Mouse (Mus musculus): ENCODE measurements at regions not wholly inside any gene's neighbourhood (a gene's known extent, or its start where the extent isn't known, plus 50 kb on each side); places are given as distances from the start of the nearest gene placed in this dataset.

- Histone ChIP-seq H3K27me3 (ENCODE audit: control insufficient read depth in 1 of 2, insufficient read depth in 2 of 2, low read length in 2 of 2) (no peaks in the 10 kb centered on the region), H3K9me3 (replicated peaks; ENCODE audit: insufficient read depth, low read length) (no peaks in the 10 kb centered on the region), H3K27ac (ENCODE audit: control insufficient read depth, low read depth, low read length) (no peak overlapping the region), H3K79me2 (ENCODE audit: control insufficient read depth, insufficient read depth, low read length, poor library complexity) (no peaks in the 10 kb centered on the region), H3K4me3 (ENCODE audit: control insufficient read depth in 1 of 2, insufficient read depth in 1 of 2, low read depth in 2 of 2, low read length in 2 of 2) (no peak overlapping the region), H3K9ac (ENCODE audit: control insufficient read depth, low read depth, low read length, poor library complexity, severe bottlenecking) (no peak overlapping the region), H3K4me1 (ENCODE audit: control insufficient read depth in 1 of 2, insufficient read depth in 2 of 2, low read length in 2 of 2) (no peaks in the 10 kb centered on the region), H3K36me3 (ENCODE audit: control insufficient read depth in 1 of 2, insufficient read depth in 2 of 2, low read length in 2 of 2) (no peaks in the 10 kb centered on the region)
- DNase-seq (ENCODE audit: low read depth, low spot score): no peak
- TF ChIP-seq MXI1 (IDR thresholded peaks at IDR 0.05; ENCODE audit: low read depth, low read length): no peak
- TF ChIP-seq ZKSCAN1 (IDR thresholded peaks at IDR 0.05; ENCODE audit: low read depth, low read length): no peak
- TF ChIP-seq CTCF (IDR thresholded peaks at IDR 0.05 in 2 of 3, conservative IDR thresholded peaks at IDR 0.05 in 1 of 3; ENCODE audit: control insufficient read depth in 1 of 3, insufficient read depth in 1 of 3, low read depth in 2 of 3, low read length in 3 of 3, poor library complexity in 1 of 3, severe bottlenecking in 1 of 3): no peak
- TF ChIP-seq GABPA (IDR thresholded peaks at IDR 0.05; ENCODE audit: low read depth, low read length): no peak
- TF ChIP-seq BHLHE40 (IDR thresholded peaks at IDR 0.05; ENCODE audit: borderline replicate concordance, low read depth, low read length): no peak
Measured at GRCm38 (mm10) chr8:115444519-115444918, 263.1 kb downstream of the Maf start.

- TF ChIP-seq RAD21 (IDR thresholded peaks at IDR 0.05; ENCODE audit: low read depth, low read length) (no peak), ZNF384 (IDR thresholded peaks at IDR 0.05; ENCODE audit: low read depth, low read length) (no peak)
- H3K36me3 ChIP-seq (ENCODE audit: control insufficient read depth in 1 of 2, insufficient read depth in 2 of 2, low read length in 2 of 2): no peaks in the 10 kb centered on the region
- no peaks in the 10 kb centered on the region for H3K79me2 ChIP-seq (ENCODE audit: control insufficient read depth, insufficient read depth, low read length, poor library complexity)
- no peak for DNase-seq (ENCODE audit: low read depth, low spot score)
- H3K4me3 ChIP-seq (ENCODE audit: control insufficient read depth in 1 of 2, insufficient read depth in 1 of 2, low read depth in 2 of 2, low read length in 2 of 2): no peak overlapping the region
- no peaks in the 10 kb centered on the region for H3K4me1 ChIP-seq (ENCODE audit: control insufficient read depth in 1 of 2, insufficient read depth in 2 of 2, low read length in 2 of 2)
- H3K9ac ChIP-seq (ENCODE audit: control insufficient read depth, low read depth, low read length, poor library complexity, severe bottlenecking): no peak overlapping the region
- H3K9me3 ChIP-seq (replicated peaks; ENCODE audit: insufficient read depth, low read length): no peaks in the 10 kb centered on the region
- H3K27ac ChIP-seq (ENCODE audit: control insufficient read depth, low read depth, low read length): no peak overlapping the region
- H3K27me3 ChIP-seq (ENCODE audit: control insufficient read depth in 1 of 2, insufficient read depth in 2 of 2, low read length in 2 of 2): no peaks in the 10 kb centered on the region
Measured at GRCm38 (mm10) chr8:115441943-115442550, 265.5 kb downstream of the Maf start.

- Histone ChIP-seq H3K9ac (ENCODE audit: control insufficient read depth, low read depth, low read length, poor library complexity, severe bottlenecking) (no peak overlapping the region), H3K4me3 (ENCODE audit: control insufficient read depth in 1 of 2, insufficient read depth in 1 of 2, low read depth in 2 of 2, low read length in 2 of 2) (no peak overlapping the region), H3K27ac (ENCODE audit: control insufficient read depth, low read depth, low read length) (no peak overlapping the region), H3K9me3 (replicated peaks; ENCODE audit: insufficient read depth, low read length) (no peaks in the 10 kb centered on the region), H3K4me1 (ENCODE audit: control insufficient read depth in 1 of 2, insufficient read depth in 2 of 2, low read length in 2 of 2) (no peaks in the 10 kb centered on the region), H3K27me3 (ENCODE audit: control insufficient read depth in 1 of 2, insufficient read depth in 2 of 2, low read length in 2 of 2) (no peaks in the 10 kb centered on the region), H3K36me3 (ENCODE audit: control insufficient read depth in 1 of 2, insufficient read depth in 2 of 2, low read length in 2 of 2) (no peaks in the 10 kb centered on the region), H3K79me2 (ENCODE audit: control insufficient read depth, insufficient read depth, low read length, poor library complexity) (no peaks in the 10 kb centered on the region)
- no peak for DNase-seq (ENCODE audit: low read depth, low spot score)
- TF ChIP-seq E2F4 (IDR thresholded peaks at IDR 0.05; ENCODE audit: borderline replicate concordance, low read depth, low read length): no peak
- TF ChIP-seq CHD2 (IDR thresholded peaks at IDR 0.05; ENCODE audit: low read length): no peak
- no peak for TF ChIP-seq NELFE (IDR thresholded peaks at IDR 0.05; ENCODE audit: low read depth, low read length)
- TF ChIP-seq TBP (IDR thresholded peaks at IDR 0.05; ENCODE audit: low read depth, low read length): no peak
Measured at GRCm38 (mm10) chr8:115441323-115441722, 266.3 kb downstream of the Maf start.

All from MEL (cell line).